Mouse (Mus musculus): ENCODE results near the gene Rdh16.
"Not testable (repeated sequence)": the region's sequence is repeated elsewhere in the genome, so short reads cannot be mapped to it uniquely, and the experiment has no call there.

Gene Rdh16

GRCm38 (mm10) chr10:127800891-127801290, at the start of gene Rdh16:
Gene Rdh16, plus strand, starts transcription at chr10:127801152.
- no peak for DNase-seq (ENCODE audit: low spot score in 2 of 2)

GRCm38 (mm10) chr10:127751548-127751947, 49.4 kb upstream of the Rdh16 start, which contains the start of gene Gpr182:
Gene Gpr182, minus strand, starts transcription at chr10:127751732.
- peak; percentile 45 to 70 for DNase-seq (ENCODE audit: low spot score in 2 of 2)

GRCm38 (mm10) chr10:127754566-127755166, 46.3 kb upstream of the Rdh16 start:
- DNase-seq (ENCODE audit: low spot score in 2 of 2): peak in 1 of 2 experiments; percentile 33

- peak in 1 of 2 experiments; percentile 49 for DNase-seq (ENCODE audit: low spot score in 2 of 2)
Observed at GRCm38 (mm10) chr10:127755246-127755645, 45.7 kb upstream of the Rdh16 start.

- DNase-seq (ENCODE audit: low spot score in 2 of 2): peak; percentile 52 to 56
Observed at GRCm38 (mm10) chr10:127755770-127756468, 45.0 kb upstream of the Rdh16 start.

- DNase-seq (ENCODE audit: low spot score in 2 of 2): no peak
Observed at GRCm38 (mm10) chr10:127759181-127760110, 41.5 kb upstream of the Rdh16 start, which contains the start of the genes Rdh1 and Rdh16f1. Gene Rdh1, plus strand, starts transcription at chr10:127759721. Gene Rdh16f1, plus strand, starts transcription at chr10:127759787.

GRCm38 (mm10) chr10:127762926-127763325, 38.0 kb upstream of the Rdh16 start:
- not testable (repeated sequence) for DNase-seq (ENCODE audit: low spot score in 2 of 2)

GRCm38 (mm10) chr10:127763914-127764680, 36.9 kb upstream of the Rdh16 start:
- DNase-seq (ENCODE audit: low spot score in 2 of 2): no peak

GRCm38 (mm10) chr10:127766564-127766963, 34.4 kb upstream of the Rdh16 start:
- no peak for DNase-seq (ENCODE audit: low spot score in 2 of 2)

- no peak for DNase-seq (ENCODE audit: low spot score in 2 of 2)
Observed at GRCm38 (mm10) chr10:127776011-127776410, 24.9 kb upstream of the Rdh16 start, which contains the start of gene Rdh9. Gene Rdh9, plus strand, starts transcription at chr10:127776386.

GRCm38 (mm10) chr10:127782321-127782720, 18.6 kb upstream of the Rdh16 start:
- DNase-seq (ENCODE audit: low spot score in 2 of 2): not testable (repeated sequence)

GRCm38 (mm10) chr10:127785411-127785810, 15.5 kb upstream of the Rdh16 start:
- DNase-seq (ENCODE audit: low spot score in 2 of 2): not testable (repeated sequence)

GRCm38 (mm10) chr10:127799295-127799694, 1.7 kb upstream of the Rdh16 start:
- no peak for DNase-seq (ENCODE audit: low spot score in 2 of 2)

GRCm38 (mm10) chr10:127801612-127802011, 660 bp downstream of the Rdh16 start:
- no peak for DNase-seq (ENCODE audit: low spot score in 2 of 2)

- no peak for DNase-seq (ENCODE audit: low spot score in 2 of 2)
Observed at GRCm38 (mm10) chr10:127802236-127802635, 1.3 kb downstream of the Rdh16 start.

GRCm38 (mm10) chr10:127804416-127804815, 3.5 kb downstream of the Rdh16 start:
- DNase-seq (ENCODE audit: low spot score in 2 of 2): no peak

GRCm38 (mm10) chr10:127815888-127816287, 14.9 kb downstream of the Rdh16 start:
- DNase-seq (ENCODE audit: low spot score in 2 of 2): no peak

GRCm38 (mm10) chr10:127817268-127817910, 16.4 kb downstream of the Rdh16 start:
- DNase-seq (ENCODE audit: low spot score in 2 of 2): not testable (repeated sequence)

- DNase-seq (ENCODE audit: low spot score in 2 of 2): not testable (repeated sequence)
Observed at GRCm38 (mm10) chr10:127821806-127822205, 20.9 kb downstream of the Rdh16 start.

- no peak for DNase-seq (ENCODE audit: low spot score in 2 of 2)
Observed at GRCm38 (mm10) chr10:127825386-127825785, 24.4 kb downstream of the Rdh16 start.

- DNase-seq (ENCODE audit: low spot score in 2 of 2): no peak
Observed at GRCm38 (mm10) chr10:127829121-127829520, 28.2 kb downstream of the Rdh16 start.
